Mouse (Mus musculus) CD4-positive, CD25-positive, alpha-beta regulatory T cell, adult 2 months (primary cell): ENCODE measurements around the gene Ttc3.

ENCODE experiments used
- DNase-seq: peaks from one replicate; pipeline ENCODE4 v3.0.0-alpha.2; 2012; ENCODE audit warnings: low read depth, low spot score

Ttc3 gene

DNA sequence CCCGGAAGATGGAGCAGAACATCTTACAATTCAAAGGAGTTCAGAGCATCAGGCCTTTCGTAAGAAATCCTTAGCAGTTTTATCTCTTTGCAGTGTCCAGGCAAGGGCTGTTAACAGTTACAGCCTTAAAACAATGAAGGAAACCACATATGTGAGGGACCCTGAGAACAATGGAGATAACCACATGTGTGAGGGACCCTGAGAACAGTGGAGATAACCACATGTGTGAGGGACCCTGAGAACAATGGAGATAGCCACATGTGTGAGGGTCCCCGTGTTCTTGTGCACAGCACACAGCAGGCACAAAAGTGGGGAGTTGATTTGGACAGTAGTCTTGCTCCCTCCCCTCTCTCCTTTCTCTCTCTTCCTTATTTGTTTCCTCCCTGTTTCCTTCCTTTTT is 12.3 kb upstream of the Ttc3 start:
- no peak for DNase-seq

DNA sequence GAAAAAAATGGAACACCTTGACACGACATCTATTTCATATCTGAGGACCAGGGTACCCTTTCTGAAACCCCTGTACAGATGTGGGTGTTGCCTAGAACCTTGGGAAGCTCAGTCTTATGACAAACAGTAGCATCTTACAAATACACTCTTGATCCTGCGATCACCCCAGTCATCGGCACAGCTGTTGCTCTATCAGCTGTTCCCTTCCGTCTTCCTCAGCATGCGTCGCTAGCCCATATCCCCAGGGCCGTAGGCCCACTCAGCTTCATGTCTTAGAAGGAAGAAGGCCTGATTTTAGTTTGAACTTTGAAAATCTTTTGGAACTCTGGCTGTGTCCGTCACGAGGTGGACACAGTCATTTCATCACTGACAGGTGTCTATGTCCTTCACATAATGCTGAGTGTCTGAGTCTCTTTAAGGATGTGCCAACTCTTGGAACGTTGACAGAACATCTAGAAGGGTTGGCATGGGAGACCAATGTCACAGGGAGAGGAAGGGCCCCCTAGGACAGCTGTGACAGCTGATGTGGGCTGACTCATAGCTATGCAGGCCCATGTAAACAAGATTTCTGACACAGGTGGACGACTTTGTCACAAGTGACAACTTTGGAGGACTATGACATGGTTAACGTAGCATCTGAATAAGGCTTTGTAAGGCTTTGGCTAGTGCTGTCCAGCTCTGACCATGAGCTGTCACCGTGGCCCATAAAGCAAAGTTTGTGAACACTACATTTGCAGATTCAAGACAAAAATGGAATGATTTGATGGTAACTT is 9.7 kb upstream of the Ttc3 start:
- DNase-seq = no peak

DNA sequence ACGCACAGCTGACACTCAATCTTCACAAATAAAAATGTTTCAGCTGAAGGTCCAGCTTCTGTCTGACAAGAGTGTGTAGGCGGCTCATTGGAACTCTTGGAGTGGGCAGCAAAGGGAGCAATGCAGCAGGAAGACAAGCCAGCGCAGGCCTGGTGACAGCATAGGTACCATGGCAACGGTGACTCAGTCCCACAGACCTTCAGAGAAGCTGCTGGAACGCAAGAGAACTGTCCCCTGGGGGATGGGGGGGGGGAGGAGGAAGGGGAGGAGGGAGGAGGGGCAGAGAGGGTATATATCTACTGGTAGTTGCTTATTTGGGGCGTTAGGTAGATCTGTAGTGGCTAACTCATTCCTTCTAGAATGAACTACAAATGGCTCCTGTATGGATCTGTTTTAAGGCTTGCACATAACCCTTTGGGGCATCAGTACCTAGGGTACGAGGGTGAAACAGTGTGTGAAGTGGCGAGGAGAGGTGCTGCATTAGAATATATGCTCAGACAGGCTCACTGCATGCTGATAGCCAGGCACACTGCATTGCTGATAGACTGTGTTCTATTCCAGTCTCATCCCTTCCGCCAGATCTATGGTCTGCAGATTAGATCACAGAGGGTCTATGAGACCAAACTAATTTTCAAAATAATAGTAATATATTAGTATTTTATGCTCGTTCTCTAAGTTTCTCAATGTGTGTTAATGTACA is 8.1 kb upstream of the Ttc3 start:
- no peak for DNase-seq

DNA sequence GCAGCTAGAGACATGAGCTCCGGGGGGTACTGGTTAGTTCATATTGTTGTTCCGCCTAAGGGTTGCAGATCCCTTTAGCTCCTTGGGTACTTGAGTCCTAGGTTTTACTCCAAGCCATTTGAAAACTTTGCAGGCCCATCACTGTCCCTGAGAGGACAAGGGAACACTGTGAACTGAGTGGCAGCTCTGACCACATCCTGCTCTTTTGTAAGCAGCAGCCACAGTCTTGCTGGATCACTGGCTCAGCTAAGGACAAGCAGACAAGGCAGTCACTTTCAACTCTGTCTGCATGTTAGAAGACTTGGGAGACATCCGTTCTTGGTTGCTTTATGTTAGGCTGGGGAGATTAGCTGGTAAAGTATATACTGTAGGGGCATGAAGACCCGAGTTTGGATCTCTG is 6.6 kb upstream of the Ttc3 start:
- no peak for DNase-seq

DNA sequence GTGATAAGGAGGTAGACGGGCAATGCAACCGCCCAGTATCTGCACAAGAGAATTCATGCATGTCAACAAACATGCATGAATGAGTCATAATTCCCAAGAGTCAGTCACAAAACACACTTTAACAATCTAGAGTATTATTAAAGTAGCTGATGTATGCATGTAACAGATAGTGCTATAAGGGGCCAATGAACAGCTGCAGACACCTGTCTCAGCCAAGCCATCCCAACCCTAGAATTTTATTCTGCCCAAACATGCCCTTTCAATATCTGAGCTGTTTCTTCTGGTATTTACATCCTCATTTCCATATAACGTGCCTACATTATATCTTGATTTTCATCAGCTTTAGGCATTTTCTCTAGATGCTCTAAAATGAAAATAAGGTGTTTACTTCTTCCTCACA is 5.0 kb upstream of the Ttc3 start:
- no peak for DNase-seq

DNA sequence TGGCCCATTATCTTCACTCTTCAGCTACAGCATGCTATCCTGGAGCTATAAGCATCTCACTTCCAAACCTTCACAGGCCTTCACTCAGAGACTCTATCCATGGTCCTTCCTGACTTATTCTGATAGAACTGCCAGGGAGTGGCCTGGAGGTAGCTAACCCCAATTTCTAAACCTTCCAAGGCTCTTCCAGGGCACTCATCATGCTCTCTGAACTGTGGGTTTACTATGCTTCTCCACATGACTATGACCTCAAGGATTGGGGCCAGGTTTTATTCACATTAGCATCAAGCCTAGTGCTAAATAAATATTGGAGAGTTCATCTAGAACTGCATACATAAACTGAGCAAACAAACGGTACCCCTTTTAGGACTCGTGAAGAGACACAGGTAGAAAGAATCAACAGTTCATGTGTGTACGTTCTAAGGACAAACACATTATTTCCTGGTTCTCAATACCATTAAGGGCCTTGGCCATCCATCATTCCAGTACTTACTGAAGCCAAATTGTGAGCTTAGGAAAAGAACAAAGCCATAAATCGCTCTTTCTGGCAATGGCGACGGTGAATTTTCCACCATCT is 734 bp upstream of the Ttc3 start:
- no peak for DNase-seq

DNA sequence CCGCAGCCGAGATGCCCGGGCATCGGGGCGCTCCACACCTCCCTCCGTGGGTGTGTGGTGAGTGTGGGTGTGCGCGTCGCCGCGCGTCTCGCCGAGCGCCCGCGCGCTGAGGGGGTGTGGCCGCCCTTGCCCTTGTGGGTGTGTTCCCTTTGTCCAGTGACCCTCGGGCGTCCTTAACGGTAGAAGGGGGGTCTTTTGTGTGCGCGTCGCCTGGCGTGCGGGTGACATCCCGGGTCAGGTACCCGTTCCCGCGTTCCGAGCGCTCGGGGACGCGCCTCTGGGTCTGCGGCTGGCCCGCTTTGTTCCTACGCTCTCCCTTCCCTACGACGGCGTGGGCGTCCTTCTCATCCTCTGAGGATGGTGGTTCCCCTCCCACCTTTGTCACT is 490 bp downstream of the Ttc3 start:
- DNase-seq = peak; percentile 87

DNA sequence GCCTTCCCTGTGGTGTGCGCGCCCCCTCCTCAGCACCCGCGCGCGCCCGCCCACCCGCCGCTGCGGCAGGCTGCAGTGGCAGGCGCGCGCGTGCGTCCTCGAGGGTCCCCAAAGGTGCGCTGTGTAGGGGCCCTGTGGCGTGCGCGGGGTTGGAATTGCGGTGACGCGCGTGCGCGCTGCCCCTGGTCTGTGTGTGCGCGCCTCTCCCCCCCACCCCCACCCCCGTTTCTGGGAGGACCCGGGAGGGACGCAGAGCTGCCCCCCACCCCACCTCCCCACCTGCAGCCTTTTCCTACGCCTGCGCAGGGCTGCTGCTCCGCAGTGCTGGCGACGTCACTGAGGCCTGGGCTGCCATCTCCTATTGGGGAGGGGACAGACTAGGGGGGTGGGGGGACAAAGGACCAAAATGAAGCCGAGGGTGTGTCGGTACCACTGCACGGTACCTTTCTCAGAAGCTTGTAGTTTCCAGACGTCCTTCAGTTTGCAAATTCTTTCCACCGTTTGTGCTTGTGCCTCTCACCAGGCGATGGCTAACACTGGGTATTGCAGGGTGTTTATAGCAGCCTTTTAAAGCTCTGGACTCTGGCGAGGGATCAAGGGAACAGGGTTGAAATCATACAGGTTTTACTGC is 998 bp downstream of the Ttc3 start, which contains the start of gene Pigp:
TSS of gene Pigp (minus strand) at position 542 of the 631 bp plus-strand sequence.
- DNase-seq = peak; percentile 86

DNA sequence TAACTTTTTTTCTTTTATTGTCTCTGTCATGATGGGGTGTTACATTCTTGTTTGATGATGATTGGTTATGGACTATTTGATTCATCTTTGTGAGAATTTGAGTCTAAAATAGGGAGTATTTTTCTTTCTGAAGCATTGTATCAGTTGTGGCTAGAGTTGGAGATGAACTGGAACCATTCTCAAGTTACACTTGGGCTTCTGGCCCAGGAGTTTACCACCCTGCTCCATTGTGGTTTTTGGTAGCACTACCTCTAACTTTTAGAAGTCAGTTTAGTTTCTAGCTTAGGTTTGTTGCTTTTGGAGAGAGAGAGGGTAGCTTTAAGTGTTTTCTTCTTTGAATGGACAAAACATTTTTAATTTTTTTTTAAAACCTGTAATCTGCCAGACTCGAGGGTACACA is 9.0 kb downstream of the Ttc3 start:
- no peak for DNase-seq

DNA sequence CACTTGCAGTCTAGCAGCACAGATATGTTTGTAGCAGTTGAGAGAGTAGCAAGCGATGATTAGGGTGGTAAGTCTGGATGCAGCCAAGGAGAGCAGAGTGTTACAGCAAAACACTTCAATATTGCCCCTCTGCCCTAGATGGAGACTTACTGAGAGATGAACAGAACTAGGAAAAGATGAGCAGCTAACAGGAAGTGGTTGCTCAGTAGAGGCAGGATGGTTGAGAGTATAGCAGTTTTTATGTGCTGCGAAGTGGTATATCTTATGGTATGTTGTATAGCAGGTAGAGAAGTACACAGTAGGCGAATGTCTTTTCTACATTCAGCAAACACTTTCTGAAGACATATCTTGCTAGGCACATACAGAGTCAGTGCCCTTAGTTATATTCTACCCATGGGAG is 12.9 kb downstream of the Ttc3 start:
- DNase-seq = peak; percentile 55

DNA sequence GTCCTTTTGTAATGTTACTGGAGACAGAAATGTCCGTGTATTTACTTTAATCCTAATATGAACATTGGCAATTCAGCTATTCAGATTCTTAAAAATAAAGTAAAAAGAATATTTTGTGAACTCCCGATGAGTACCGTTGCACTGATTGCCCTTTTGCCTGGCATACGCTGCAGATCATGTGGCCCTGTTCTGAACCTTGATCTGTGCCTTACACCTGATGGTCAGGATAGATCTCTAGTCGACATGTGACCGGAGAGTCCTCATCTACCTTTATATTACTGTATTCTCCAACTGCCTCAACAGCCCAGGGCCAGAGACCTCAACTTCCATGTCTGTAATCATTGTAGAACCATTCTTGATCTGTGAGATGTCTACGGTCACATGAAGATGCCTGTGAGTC is 17.3 kb downstream of the Ttc3 start:
- DNase-seq = no peak

DNA sequence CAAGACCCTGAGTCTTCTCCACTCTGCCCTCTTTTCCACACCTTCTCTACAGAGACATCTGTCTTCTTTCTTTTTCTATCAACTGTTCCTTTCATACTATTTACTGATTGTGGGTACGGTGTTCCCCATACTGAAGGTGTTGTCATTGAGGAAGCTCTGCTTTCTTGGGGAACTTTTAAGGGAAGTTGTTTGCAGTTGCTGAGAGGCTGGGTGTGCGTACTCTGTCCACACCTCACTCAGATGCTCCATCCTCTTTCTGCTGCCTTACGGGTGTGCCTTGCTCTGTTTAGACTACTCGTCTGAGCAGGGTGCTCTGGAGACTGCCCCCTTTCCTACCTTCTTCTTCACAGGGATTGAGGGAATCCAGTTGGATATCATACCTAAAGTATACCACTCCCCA is 21.9 kb downstream of the Ttc3 start:
- DNase-seq = no peak

DNA sequence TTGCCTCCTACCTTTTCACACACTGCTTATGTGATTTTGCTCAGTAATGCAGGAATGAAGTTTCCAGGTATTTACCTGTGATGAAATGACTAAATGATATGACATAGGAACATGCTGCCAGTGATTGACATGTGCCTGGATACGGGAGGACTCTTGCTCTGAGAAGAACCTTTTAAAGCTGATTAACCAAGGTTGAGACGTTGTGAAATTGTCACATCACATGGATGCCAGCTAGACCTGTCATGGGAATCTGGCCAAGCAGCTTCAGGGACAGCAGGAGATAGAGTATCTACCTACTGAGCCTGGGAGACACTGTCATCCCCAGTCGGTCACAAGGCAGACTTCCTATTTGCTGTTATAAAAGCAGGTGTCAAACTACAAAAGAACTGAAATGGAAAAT is 24.6 kb downstream of the Ttc3 start:
- no peak for DNase-seq

DNA sequence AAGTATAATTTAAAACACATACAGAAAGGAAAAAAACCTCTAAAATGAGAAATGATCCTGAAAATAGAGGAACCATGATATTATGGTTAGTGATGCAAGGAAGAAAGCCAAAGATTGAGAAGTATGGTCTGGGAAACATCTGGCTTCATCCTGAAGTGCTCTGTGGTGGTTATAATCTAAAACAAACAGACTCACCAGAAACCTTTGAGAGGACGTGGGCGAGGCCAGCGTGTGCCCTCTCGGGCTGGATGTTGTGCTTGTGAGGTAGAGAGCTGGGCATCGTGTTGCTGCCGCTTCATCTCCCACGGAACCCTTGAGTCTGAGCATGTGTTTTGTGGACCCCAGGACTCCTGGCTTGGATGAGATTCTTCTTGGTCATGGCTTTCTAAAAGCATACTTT is 26.2 kb downstream of the Ttc3 start:
- no peak for DNase-seq

DNA sequence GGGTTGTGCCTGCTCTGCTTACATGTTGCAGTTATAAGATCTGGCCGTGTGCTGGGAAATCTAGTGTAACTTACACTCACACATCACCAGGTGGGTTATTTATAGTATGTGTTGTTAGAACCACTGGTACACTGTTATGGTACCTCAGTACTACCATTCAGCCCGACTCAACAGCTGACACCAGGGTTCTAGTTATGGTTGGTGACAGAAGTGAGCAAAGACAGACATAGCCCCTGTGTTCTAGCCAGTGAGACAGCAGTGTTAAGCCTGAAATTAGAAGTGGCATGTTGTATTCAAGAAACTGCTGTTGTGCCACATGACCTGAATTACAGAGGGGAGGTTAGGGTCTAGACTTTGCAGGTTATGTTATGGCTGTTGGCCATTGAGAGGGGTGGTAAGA is 28.7 kb downstream of the Ttc3 start:
- DNase-seq = no peak

DNA sequence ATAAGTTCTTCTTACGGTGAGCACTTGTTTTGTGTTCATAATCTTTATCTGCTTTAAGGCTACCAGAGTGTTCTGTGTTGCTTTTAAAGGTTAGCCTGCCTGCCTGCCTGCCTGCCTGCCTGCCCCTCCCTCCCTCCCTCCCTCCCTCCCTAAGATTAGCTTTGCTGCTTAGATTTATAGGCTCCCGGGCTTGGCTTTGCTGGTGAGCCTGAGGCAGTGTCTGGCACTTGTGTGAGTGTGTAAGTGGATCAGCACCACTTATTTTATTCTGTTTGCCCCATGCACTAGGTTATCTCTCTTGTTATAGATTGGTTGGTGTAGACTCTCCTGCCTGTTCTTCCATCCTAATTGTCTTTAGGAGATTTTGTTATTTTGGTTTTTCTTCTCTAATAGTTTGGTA is 31.2 kb downstream of the Ttc3 start:
- DNase-seq = peak; percentile 36

DNA sequence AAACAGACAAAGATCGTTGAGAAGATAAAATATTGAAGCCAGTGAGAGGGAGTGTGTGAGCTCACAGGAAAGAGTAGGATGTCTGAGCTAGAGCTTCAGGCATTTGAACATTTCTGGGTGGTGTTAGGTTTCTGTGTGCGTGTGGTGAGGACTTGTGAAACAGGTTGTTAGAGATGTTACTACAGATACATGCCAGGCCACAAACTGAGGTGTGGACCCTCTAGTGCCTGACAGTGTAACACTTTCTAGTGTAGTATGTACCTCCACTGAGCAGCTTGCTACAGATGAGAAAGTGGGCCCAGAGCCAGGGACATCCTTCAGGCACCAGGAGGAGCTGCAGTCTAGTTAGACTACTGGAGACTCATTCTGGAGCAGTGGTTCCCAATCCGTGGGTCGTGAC is 31.8 kb downstream of the Ttc3 start:
- peak; percentile 57 for DNase-seq

DNA sequence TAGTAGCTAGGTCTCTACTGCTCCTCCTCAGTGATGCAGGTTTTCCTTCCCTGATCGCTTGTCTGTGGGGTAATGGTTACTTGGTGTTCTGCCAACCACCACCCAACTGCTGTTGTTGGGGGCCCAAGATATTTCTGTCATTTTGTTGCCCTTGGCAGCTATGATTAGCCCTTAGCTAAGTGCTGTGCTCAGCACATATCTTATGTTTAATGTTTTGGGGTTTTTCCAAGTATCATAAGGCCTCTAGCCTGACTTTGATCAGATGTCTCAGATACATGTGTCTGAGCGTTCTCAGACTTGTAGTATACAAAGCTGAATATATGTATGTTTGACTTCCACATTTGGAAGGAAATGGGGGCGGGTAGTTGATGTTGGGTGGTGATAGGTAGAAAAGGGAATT is 40.9 kb downstream of the Ttc3 start:
- peak; percentile 7 for DNase-seq

DNA sequence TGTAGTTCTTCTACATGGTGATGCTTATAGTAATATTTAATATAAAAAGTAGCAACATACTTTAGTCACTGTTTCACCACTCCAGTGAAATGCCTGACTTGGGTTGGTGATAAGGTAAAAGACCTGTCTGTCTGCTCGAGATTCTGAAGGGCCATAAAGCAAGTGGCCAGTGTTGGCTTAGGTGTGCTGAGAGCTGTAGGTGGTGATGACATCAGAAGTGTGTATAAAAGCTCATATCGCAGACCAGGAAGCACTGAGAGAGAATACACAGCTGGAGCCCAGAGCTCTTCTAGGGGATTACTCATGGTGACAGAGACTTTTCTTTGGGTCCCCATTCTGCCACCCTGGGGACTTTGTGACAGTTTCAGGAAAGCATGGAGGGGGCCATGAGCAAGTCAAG is 41.8 kb downstream of the Ttc3 start:
- DNase-seq = no peak

DNA sequence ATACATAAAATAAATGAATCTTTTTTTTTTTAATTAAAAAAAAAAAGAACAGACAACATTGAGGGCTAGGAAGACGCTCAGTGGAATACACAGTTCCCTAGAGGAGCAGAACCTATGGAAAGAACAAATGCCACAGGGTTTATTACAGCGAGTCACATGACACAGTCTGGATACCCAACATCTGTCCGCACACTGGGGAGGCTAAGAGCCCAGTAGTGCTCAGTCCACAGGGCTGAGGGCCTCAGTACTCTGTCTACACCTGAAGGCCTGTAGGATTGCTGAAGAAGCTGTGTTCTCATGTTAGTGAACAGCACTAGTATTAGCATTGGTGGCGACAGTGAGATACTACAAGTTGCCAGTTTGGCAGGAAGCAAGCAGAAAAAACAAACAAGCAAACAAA is 42.3 kb downstream of the Ttc3 start:
- DNase-seq = peak; percentile 27

DNA sequence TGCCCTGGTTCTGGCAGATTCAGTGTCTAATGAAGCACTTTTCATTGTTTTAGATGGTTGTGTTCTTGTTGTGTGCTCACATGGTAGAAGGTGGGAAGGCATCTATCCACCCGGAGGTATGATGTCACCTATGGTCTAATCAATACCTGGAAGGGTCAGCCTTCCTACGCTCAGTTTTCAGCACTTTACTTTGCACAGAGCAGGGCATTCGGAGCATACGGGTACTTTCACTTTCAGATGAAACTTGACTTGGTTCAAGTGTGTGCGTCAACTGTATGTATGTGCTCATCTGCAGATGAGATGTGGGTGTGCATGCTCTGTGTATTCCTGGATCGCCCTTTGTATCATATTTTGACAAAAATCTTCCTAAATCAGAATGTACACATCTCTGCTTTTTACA is 43.7 kb downstream of the Ttc3 start:
- peak; percentile 51 for DNase-seq

DNA sequence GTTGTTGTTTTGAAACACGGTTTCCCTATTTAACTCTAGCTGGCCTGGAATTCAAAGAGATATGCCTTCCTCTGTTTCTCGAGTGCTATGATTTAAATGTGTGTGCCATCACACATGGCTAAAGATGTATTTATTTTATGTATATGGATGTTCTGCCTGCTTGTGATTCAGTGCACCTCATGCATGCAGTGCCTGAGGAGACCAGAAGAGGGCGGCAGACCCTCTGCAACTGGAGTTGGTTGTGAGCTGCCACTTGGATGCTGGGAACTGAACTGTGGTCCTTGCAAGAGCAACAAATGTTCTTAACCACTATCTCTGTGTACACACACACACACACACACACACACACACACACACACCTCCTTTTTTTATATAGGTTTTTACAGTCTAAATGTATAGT is 50.1 kb downstream of the Ttc3 start:
- DNase-seq = peak; percentile 50

DNA sequence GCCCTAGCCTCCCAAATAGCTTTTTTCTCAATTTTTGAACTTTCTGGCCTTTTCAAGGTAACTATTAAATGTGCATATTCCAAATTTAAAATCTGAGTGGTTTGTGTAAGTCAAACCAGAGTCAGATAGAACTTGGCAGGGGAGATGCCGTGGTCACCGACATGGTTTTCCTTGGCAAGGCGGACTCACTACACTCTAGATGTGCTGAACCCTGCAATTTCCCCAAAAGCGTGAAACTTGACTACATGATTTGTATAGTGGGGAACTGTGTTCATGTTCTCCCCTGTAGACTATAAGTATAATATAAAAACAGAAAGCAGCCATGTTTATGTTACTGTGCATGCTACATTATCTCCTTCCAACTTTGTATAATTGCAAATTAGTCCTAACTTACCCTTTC is 58.5 kb downstream of the Ttc3 start:
- DNase-seq = no peak
